Mouse (Mus musculus) erythroblast, adult 5-6 weeks (primary cell): Measurements from ENCODE around the gene Zfp846. TPM values are rescaled to one million over a fixed set of nuclear protein-coding genes. Genes with fewer than 3 reads are reported as not detected.
"Not testable (repeated sequence)": the region's sequence is repeated elsewhere in the genome, so short reads cannot be mapped to it uniquely, and the experiment has no call there.

Experiments
- ATAC-seq: replicated peaks from 2 replicates; pipeline ENCODE4 v1.8.0; 2016; ENCODE audit warnings: moderate number of reproducible peaks, mild to moderate bottlenecking, moderate TSS enrichment, inconsistent platforms; ENCODE audit not compliant: poor library complexity, low FRiP score, severe bottlenecking
- total RNA-seq, 2 experiments: library from RNA; stranded (forward) in 1 of 2; stranded (reverse) in 1 of 2; fragments of 150-400 nt in 1 of 2; fragments of 200-764, 138-1000 nt in 1 of 2; gene quantifications; 2 replicates each; pipeline versions ENCODE4 v1.2.3 to v1.2.4; 2015 to 2017; ENCODE audit warnings: low replicate concordance in 2 of 2

The Zfp846 gene
- total RNA-seq, 2 experiments from 2014 or later, result 0.09 to 4.2 TPM

- not testable (repeated sequence) for ATAC-seq
Observed at GRCm38 (mm10) chr9:20635676-20636075, 54.6 kb downstream of the Zfp846 start.

- ATAC-seq, result no peak
Observed at GRCm38 (mm10) chr9:20636256-20636655, 55.2 kb downstream of the Zfp846 start.

DNA sequence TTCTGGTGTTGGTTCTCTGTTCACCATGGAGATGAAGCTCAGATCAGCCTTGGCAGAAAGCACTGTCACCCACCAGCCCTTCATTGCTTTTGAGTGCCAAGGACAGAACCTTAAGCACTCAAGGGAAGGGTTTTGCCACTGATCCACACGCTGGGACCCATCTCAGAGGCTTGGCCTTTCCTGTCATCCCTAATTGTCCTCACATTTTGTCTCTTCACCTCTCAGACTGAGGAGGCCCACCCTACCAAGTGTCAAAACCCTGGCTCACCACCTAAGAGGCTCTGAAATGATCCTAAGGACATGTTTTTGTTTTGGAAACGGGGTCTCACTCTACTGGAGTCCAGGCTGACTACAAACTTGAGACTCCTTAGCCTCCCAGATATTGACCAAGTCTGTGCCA is 55.7 kb downstream of the Zfp846 start:
- no peak for ATAC-seq

GRCm38 (mm10) chr9:20638552-20638951 is 57.5 kb downstream of the Zfp846 start:
- ATAC-seq, result no peak

DNA sequence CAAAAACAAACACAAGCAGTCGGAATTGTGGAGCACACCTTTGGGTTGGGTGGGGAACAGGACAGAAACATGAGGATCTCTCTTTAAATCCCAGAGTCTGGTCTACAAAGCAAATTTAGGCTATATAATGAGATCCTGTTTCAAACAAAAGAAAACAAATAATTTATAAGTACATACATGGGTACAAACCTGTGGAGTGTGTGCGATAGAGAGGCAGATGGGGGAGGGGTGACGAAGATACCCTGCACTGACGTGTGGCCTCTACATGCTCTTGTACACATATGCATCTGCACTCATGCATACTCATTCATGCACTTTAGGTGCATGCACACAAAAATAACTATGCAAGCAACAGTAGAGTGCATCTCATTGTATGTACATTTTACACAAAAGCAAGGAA is 58.4 kb downstream of the Zfp846 start:
- no peak for ATAC-seq

- no peak for ATAC-seq
Observed at GRCm38 (mm10) chr9:20641501-20641900, 60.4 kb downstream of the Zfp846 start.

- peak; percentile 58 for ATAC-seq
Observed at GRCm38 (mm10) chr9:20642101-20642895, 61.2 kb downstream of the Zfp846 start, which contains the start of gene Ubl5. Ubl5 (plus strand) TSS chr9:20642878.

DNA sequence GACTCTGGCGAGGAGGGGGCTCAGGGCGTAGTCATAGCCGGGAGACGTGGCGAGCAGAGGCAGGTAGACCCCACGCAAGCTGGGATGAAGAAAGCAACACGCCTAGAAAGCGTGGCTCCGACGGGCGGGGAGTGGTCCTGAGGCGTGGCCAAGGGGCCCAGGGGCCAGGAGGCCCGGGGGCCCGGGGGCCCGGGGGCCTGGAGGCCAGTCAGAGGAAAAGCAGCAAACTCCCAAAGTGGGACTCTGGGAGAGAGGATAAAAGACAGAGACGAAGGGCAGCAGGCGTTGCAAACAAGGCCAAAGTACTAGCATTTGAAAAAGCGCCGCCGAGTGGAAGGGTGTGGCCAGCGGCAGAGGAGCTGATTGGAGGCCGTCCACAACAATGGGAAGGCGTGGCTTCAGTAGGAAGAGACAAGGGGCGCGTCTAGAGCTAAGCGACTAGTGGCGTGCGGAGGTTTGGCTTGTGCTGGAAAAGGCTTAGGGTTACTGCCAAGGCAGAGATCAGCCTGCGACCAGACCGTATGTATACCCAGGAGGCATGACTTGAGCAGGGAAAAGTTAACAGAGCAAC is 61.9 kb downstream of the Zfp846 start:
- ATAC-seq, result peak; percentile 61

DNA sequence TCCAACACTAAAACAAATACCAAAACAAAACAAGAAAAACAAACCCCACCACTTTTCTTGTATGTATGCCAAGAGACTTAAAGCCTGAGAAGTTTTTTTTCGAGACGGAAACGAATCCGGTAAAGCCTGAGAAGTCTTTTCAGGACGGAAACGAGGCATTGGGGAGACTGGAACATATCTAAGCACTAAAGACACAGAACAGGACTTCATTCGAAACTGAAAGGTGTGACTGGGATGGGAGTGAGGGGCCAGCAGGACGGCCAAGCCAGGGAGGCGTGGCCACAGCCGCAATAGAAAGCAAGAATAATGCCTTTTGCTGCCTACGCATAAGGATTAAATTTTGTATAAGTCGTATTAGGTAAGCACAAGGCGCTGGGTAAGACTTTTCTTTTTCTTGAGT is 62.7 kb downstream of the Zfp846 start:
- ATAC-seq, result no peak

DNA sequence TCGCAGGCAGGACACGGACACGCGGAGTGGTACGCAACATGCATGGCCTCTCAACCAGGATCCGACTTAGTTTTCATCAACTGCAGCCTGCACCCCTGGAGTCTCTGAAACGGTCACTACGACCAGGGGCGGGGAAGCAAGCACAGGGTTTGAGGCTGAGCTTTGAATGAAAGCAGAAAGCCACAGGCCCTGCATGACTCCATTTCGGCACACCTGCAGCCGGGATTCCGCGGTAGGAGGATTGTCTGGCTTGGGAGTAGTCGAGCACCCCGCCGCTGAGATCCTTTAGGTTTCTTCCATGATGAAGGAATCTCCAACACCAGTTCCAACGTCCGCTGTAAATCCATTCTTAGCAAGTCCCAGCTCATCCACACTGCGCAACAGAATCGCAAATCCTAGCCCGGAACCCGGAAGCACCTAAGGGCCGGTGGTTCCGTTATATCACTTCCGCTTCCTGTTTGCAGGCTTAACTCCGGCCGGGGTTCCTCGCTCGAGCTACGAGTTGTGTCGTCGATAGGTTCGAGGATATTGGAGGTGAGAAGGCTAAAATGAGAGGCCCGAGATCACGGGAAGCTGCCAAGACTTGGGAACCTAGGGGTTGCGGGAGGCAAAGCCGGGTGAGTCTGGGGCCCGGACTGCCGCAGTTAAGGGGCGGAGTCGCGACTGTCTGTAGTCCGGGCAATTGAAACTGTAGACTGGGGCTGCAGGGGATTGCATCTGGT is 63.4 kb downstream of the Zfp846 start, which contains the start of gene Fbxl12:
Gene Fbxl12, minus strand, starts transcription at position 408 of the 722 bp plus-strand sequence.
- ATAC-seq, result peak; percentile 86

- ATAC-seq, result no peak
Observed at GRCm38 (mm10) chr9:20645121-20645520, 64.0 kb downstream of the Zfp846 start.

DNA sequence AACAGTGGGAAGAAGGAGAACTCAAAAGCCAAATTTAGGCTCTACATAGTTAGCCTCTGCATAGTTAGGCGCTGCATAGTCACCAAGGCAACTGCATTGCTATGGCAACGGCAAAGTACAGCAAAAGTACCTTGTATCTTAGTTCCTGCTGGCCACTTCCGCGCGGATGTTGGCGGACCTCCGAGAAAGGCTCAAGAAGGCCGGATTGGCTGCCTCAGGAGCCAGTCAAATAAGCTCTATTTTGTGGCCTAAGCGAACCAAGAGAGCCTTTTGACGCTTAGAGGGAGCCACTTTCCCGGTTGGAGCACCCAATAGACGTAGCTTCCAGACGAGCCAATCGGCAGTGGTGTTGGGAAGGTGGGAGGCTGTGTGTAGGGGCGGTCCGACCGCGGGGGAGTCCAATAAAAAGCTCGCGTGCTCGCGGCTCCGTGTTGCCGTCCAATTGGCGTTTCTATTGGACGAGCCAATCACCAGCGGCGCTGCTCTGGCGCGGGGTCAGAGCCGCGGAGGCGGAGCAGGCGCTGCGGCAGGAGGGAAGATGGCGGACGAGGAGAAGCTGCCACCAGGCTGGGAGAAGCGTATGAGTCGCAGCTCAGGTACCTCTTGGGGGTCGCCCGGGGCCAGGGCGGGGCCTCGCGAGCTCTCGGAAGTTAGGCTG is 70.6 kb downstream of the Zfp846 start, which contains the start of gene Pin1:
Gene Pin1, plus strand, starts transcription at position 494 of the 658 bp plus-strand sequence.
- ATAC-seq, result peak; percentile 95

DNA sequence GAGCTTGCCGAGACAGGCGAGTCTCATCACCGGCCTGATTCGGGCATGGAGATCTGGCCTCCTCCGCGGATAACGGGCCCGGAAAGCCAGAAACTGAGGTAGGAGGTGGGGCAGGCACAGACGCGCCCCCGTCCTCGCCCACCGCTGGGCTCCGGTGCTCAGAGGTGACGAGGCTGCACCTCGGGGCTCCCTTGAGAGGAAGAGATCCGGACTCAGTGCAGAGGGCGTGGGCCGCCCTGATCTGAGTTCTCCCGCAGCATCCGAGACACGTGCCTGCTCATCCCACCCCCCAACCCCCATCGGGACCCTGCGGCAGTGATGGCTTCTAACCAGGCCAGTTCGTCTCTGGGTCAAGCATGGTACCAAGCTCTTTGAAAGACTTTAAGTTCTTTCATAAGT is 71.2 kb downstream of the Zfp846 start:
- ATAC-seq, result peak; percentile 22

DNA sequence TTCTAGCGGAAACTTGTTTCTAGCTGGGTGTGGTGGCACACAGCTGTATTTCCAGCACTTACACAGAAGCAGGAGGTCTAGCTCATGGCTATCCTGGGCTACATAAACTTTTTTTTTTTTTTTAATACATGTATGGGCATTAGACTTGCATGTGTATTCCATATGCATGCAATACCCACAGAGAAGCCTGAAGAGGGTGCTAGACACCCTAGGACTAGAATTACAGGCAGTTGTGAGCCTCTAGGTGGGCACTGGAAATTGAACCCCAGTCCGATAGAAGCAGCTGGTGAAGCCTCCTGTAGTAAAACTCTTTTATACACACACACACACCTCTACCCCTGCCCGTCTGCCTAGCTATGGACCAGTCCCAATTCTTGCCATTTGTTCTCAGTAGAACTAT is 72.8 kb downstream of the Zfp846 start:
- ATAC-seq, result no peak

Other genes with a start within 250 kb of the Zfp846 start
- gene Olfr18, start 245.2 kb upstream of the Zfp846 start, total RNA-seq (2015; ENCODE audit: low replicate concordance), result not detected in 2 replicates
- not detected in 2 replicates for gene Olfr18, start 245.2 kb upstream of the Zfp846 start, total RNA-seq (2017; ENCODE audit: low replicate concordance)
- 0.77 and 2.5 TPM in 2 replicates for gene Zfp560, start 196.1 kb upstream of the Zfp846 start, total RNA-seq (2015; ENCODE audit: low replicate concordance)
- 0.34 and 1.3 TPM in 2 replicates for gene Zfp560, start 196.1 kb upstream of the Zfp846 start, total RNA-seq (2017; ENCODE audit: low replicate concordance)
- 5.0 TPM in 2 replicates for gene Zfp26, start 121.1 kb upstream of the Zfp846 start, total RNA-seq (2015; ENCODE audit: low replicate concordance)
- gene Zfp26, start 121.1 kb upstream of the Zfp846 start, total RNA-seq (2017; ENCODE audit: low replicate concordance), result 3.1 and 17.9 TPM in 2 replicates
- 8.6 and 12.5 TPM in 2 replicates for gene Zfp426, start 88.5 kb upstream of the Zfp846 start, total RNA-seq (2015; ENCODE audit: low replicate concordance)
- 15.6 and 17.6 TPM in 2 replicates for gene Zfp426, start 88.5 kb upstream of the Zfp846 start, total RNA-seq (2017; ENCODE audit: low replicate concordance)
- 10.2 and 10.4 TPM in 2 replicates for gene Zfp266, start 59.9 kb upstream of the Zfp846 start, total RNA-seq (2015; ENCODE audit: low replicate concordance)
- gene Zfp266, start 59.9 kb upstream of the Zfp846 start, total RNA-seq (2017; ENCODE audit: low replicate concordance), result 6.8 and 8.9 TPM in 2 replicates
- 139 and 174 TPM in 2 replicates for gene Ubl5, start 61.6 kb downstream of the Zfp846 start, total RNA-seq (2015; ENCODE audit: low replicate concordance)
- 32.8 and 53.8 TPM in 2 replicates for gene Ubl5, start 61.6 kb downstream of the Zfp846 start, total RNA-seq (2017; ENCODE audit: low replicate concordance)
- 7.5 and 18.8 TPM in 2 replicates for gene Fbxl12, start 63.5 kb downstream of the Zfp846 start, total RNA-seq (2015; ENCODE audit: low replicate concordance)
- 2.3 and 3.2 TPM in 2 replicates for gene Fbxl12, start 63.5 kb downstream of the Zfp846 start, total RNA-seq (2017; ENCODE audit: low replicate concordance)
- gene Pin1, start 70.8 kb downstream of the Zfp846 start, total RNA-seq (2015; ENCODE audit: low replicate concordance), result 4.2 and 4.6 TPM in 2 replicates
- 2.1 and 3.8 TPM in 2 replicates for gene Pin1, start 70.8 kb downstream of the Zfp846 start, total RNA-seq (2017; ENCODE audit: low replicate concordance)
- not detected in 2 replicates for gene Olfm2, start 165.1 kb downstream of the Zfp846 start, total RNA-seq (2015; ENCODE audit: low replicate concordance)
- gene Olfm2, start 165.1 kb downstream of the Zfp846 start, total RNA-seq (2017; ENCODE audit: low replicate concordance), result not detected in 2 replicates
- not detected in 2 replicates for gene Col5a3, start 233.8 kb downstream of the Zfp846 start, total RNA-seq (2015; ENCODE audit: low replicate concordance)
- 0.26 TPM in 1 of 2 replicates, not detected in the other for gene Col5a3, start 233.8 kb downstream of the Zfp846 start, total RNA-seq (2017; ENCODE audit: low replicate concordance)
- not detected in 2 replicates for gene Rdh8, start 237.2 kb downstream of the Zfp846 start, total RNA-seq (2015; ENCODE audit: low replicate concordance)
- not detected in 2 replicates for gene Rdh8, start 237.2 kb downstream of the Zfp846 start, total RNA-seq (2017; ENCODE audit: low replicate concordance)